Mouse (Mus musculus) heart, postnatal 0 days (tissue): ENCODE data around the gene Nr0b2. TPM values are rescaled to one million over a fixed set of nuclear protein-coding genes. Genes with fewer than 3 reads are reported as not detected.

Experiments
- ATAC-seq: fragments of 200-750 bp; cut with Nextera tagmentation; 2 replicates; pipeline ENCODE4 v1.8.0; 2017; ENCODE audit warnings: low read depth, moderate number of reproducible peaks, moderate library complexity; ENCODE audit not compliant: insufficient read depth
- DNase-seq: peaks from one replicate; pipeline ENCODE4 v3.0.0-alpha.2; 2016; ENCODE audit warnings: low spot score
- H3K27ac ChIP-seq: fragments of 300-500 bp; sonication (generic); 2 replicates; pipeline ENCODE4 v1.5.1; 2014; ENCODE audit warnings: low read depth, mild to moderate bottlenecking
- H3K27me3 ChIP-seq: fragments of 300-500 bp; sonication (generic); 2 replicates; pipeline ENCODE4 v1.6.1; 2014; ENCODE audit warnings: low read length, mixed read lengths; ENCODE audit not compliant: control insufficient read depth, insufficient read depth
- H3K36me3 ChIP-seq: fragments of 300-500 bp; sonication (generic); replicated peaks from 2 replicates; pipeline ENCODE4 v1.6.1; 2014; ENCODE audit warnings: low read length, mixed read lengths; ENCODE audit not compliant: control insufficient read depth, insufficient read depth
- H3K4me1 ChIP-seq: fragments of 300-500 bp; sonication (generic); 2 replicates; pipeline ENCODE4 v1.6.1; 2014; ENCODE audit warnings: antibody characterized with exemption; ENCODE audit not compliant: control insufficient read depth, insufficient read depth
- H3K4me2 ChIP-seq: fragments of 300-500 bp; sonication (generic); 2 replicates; pipeline ENCODE4 v1.6.1; 2014; ENCODE audit warnings: low read depth, mild to moderate bottlenecking, low read length, moderate library complexity
- H3K4me3 ChIP-seq: fragments of 300-500 bp; sonication (generic); 2 replicates; pipeline ENCODE4 v1.5.1; 2014; ENCODE audit warnings: low read depth, low read length
- H3K9ac ChIP-seq: fragments of 300-500 bp; sonication (generic); replicated peaks from 2 replicates; pipeline ENCODE4 v1.6.1; 2014; ENCODE audit warnings: low read depth, low read length, mixed read lengths
- H3K9me3 ChIP-seq: fragments of 300-500 bp; sonication (generic); replicated peaks from 2 replicates; pipeline ENCODE4 v1.6.1; 2016; ENCODE audit warnings: low read length; ENCODE audit not compliant: control insufficient read depth
- CTCF ChIP-seq: IDR thresholded peaks from 2 replicates; pipeline ENCODE4 v1.5.1; 2016; ENCODE audit warnings: antibody characterized with exemption, control low read depth, low read depth
- EP300 ChIP-seq: IDR thresholded peaks from 2 replicates; pipeline ENCODE4 v1.6.1; 2016; ENCODE audit warnings: antibody characterized with exemption, low read depth
- WGBS: fragments of 180-500 bp; shearing (Covaris S2); extraction: QIAGEN DNeasy Blood & Tissue Kit; methylation state at CpG from one replicate; pipeline ENCODE4 v1.1.7; 2014; 5-methylcytosine and 5-hydroxymethylcytosine counted together
- polyA plus RNA-seq: library from polyadenylated mRNA; unstranded; fragments of >200 nt; fragmentation: Nextera tagmentation; extraction: Ambion mirVana; gene quantifications from 2 replicates; pipeline ENCODE4 v1.2.1, GENCODE M21; 2015
- total RNA-seq: library from RNA; depleted of rRNA; stranded (reverse); fragments of >200 nt; gene quantifications from 2 replicates; pipeline ENCODE4 v1.2.3, GENCODE M21; 2014; ENCODE audit warnings: low replicate concordance

Nr0b2 gene
- total and polyA plus RNA-seq, 2 experiments from 2014 or later: 32.2 to 36.4 TPM

DNA sequence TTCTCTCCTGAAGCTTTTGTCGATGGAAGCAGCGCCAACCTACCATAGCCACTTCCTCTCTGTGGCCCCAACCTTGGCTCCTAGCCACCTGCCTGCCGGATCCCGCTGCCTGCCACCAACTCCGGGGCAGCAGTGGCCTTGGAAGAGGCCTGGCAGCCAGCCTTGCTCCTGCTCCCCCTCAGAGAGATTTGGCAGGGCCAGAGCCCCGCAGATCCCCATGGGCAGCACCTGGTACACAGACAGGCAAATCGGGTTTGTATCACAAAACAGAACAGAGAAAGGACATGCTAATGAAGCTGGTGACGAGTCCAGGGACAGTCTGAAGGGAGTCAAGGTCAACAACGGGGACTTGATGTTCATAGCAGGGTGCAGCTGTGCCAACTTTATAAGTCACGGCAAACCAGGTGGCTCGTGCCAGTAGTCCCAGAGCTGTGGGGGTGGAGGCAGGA, 10.0 kb downstream of the Nr0b2 start:
- TF ChIP-seq EP300 (peak; percentile 59), CTCF (no peak)
- 32% methylated on average over 11 of the region's 11 CpGs for WGBS

DNA sequence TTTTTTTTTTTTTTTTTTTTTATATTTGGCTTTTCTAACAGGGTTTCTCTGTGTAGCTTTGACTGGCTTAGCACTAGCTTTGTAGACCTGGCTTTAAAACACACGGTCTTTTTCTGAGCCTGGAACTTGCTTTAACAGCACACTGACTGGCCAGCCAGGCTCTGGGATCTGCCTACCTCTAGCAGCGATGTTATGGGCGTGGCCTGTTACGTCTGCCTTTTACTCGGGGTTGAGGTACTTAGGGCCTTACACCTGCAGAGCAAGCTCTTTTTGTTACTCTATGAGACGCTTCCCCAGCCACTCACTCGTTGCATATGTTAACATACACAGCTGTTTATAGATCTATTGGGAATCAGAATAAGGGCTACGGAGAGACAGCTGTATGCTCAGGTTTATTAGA, 14.1 kb downstream of the Nr0b2 start:
- H3K9me3 ChIP-seq: 0 out of 2 replicates have a peak, but pooled peaks cover 3% of the 10 kb centered on the region
- no peak overlapping the region for H3K4me2 ChIP-seq
- no peak overlapping the region for H3K27ac ChIP-seq
- no peaks in the 10 kb centered on the region for H3K27me3 ChIP-seq
- no peak for TF ChIP-seq CTCF
- TF ChIP-seq EP300: no peak
- WGBS: 33% methylated on average over 8 of the region's 8 CpGs
- no peak overlapping the region for H3K4me3 ChIP-seq
- DNase-seq: no peak
- H3K4me1 ChIP-seq: no peaks in the 10 kb centered on the region
- no peaks in the 10 kb centered on the region for H3K36me3 ChIP-seq
- no peak overlapping the region for H3K9ac ChIP-seq
- no peak for ATAC-seq

More for the DNA sequence above, 10.0 kb downstream of the Nr0b2 start:
- H3K27ac ChIP-seq: peak overlapping the region; percentile 88
- H3K4me1 ChIP-seq: no peaks in the 10 kb centered on the region
- no peak overlapping the region for H3K4me2 ChIP-seq
- no peak overlapping the region for H3K9ac ChIP-seq
- H3K27me3 ChIP-seq: no peaks in the 10 kb centered on the region
- no peak overlapping the region for H3K4me3 ChIP-seq
- ATAC-seq (peak; percentile 88), DNase-seq (peak; percentile 73)
- no peaks in the 10 kb centered on the region for H3K36me3 ChIP-seq
- no peaks in the 10 kb centered on the region for H3K9me3 ChIP-seq

GRCm38 (mm10) chr4:133569291-133570065, 16.3 kb downstream of the Nr0b2 start:
- H3K27me3 ChIP-seq: no peaks in the 10 kb centered on the region
- 78% methylated on average over 10 of the region's 10 CpGs for WGBS
- H3K4me1 ChIP-seq: peaks cover 5% of the 10 kb centered on the region; the same call in 1 of the 2 replicates
- H3K9ac ChIP-seq: no peak overlapping the region
- DNase-seq (no peak), ATAC-seq (no peak)
- H3K9me3 ChIP-seq: 0 out of 2 replicates have a peak, but pooled peaks cover 3% of the 10 kb centered on the region
- no peak overlapping the region for H3K4me2 ChIP-seq
- TF ChIP-seq CTCF: no peak
- TF ChIP-seq EP300: no peak
- H3K27ac ChIP-seq: no peak overlapping the region
- H3K36me3 ChIP-seq: no peaks in the 10 kb centered on the region
- no peak overlapping the region for H3K4me3 ChIP-seq

- Histone ChIP-seq H3K36me3 (no peaks in the 10 kb centered on the region), H3K27me3 (no peaks in the 10 kb centered on the region), H3K27ac (no peak overlapping the region), H3K4me1 (peaks cover 5% of the 10 kb centered on the region; the same call in 1 of the 2 replicates), H3K4me2 (no peak overlapping the region), H3K9ac (no peak overlapping the region), H3K9me3 (0 out of 2 replicates have a peak, but pooled peaks cover 3% of the 10 kb centered on the region), H3K4me3 (no peak overlapping the region)
- no peak for ATAC-seq
- TF ChIP-seq EP300: no peak
- TF ChIP-seq CTCF: no peak
- no peak for DNase-seq
- WGBS: 38% methylated on average over 10 of the region's 10 CpGs
Observed at GRCm38 (mm10) chr4:133570066-133570466, 16.9 kb downstream of the Nr0b2 start.

DNA sequence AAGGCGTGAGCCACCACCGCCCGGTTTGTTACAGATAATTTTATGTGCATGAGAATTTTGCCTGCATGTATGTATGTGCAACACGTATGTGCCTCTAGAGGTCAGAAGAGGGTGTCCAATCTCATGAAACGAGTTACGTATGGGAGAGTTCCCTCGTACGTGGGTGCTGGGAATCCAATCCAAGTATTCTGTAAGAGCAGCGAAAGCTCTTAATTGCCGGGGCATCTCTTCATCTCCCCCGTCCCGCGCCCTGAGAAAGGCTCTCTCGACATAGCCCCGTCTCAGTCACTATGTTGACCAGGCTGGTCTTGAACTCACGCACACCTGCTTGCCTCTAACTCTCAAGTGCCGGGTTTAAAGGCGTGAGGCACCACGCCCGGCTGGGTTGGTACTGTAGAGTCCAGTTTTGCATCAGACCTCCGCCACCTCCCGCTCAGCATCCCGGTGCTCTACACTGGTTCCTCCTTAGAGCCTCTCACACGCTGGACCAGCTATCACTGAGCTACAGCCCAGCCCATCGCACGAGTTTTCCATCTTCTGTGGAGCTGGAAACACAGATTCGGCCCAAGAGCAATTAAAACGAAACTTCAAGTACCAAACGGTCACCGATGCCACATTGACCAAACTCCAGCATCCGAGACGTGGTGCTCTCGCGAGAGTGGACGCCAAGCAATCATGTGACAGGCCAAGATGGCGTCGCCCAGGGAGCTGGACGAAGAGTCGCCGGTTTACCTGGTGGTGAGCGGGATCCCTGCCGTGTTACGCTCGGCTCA, 21.1 kb downstream of the Nr0b2 start, which contains the start of gene Gpatch3:
Gpatch3 (plus strand) TSS at position 676 of the 773 bp plus-strand sequence.
- DNase-seq: peak; percentile 93
- H3K27me3 ChIP-seq: no peaks in the 10 kb centered on the region
- peak within 1 kb of the TSS; percentile 63 for H3K27ac ChIP-seq
- H3K4me1 ChIP-seq: peaks cover 11% of the 10 kb centered on the region; the same call in 1 of the 2 replicates
- H3K4me2 ChIP-seq: peak within 1 kb of the TSS; percentile 97
- WGBS: 5% methylated on average over 44 of the region's 44 CpGs
- 0 out of 2 replicates have a peak, but pooled peaks cover 3% of the 10 kb centered on the region for H3K9me3 ChIP-seq
- TF ChIP-seq CTCF (no peak; the same call in 1 of the 2 replicates), EP300 (peak; percentile 94)
- peak; percentile 93 for ATAC-seq
- peaks cover 15% of the 10 kb centered on the region for H3K36me3 ChIP-seq
- peak within 1 kb of the TSS; percentile 77 for H3K4me3 ChIP-seq
- peak within 1 kb of the TSS; percentile 85 for H3K9ac ChIP-seq
